Comparison of ENCODE assay signal across 12 mouse cellular contexts in genomic region chr2:158242170-158242896, GRCm38 (mm10). TPM values are rescaled to one million over a fixed set of nuclear protein-coding genes. Genes with fewer than 3 reads are reported as not detected.
DNase-seq lines count a peak whose midpoint lies in the region; ATAC-seq and TF ChIP-seq lines count a peak whose summit lies in the region.
"Had no signal": no experiment of that assay in that cellular context is flagged by ENCODE, and none has a peak within 500 bp of the region (broad histone marks: within the 10 kb centered on the region; RNA-seq: fewer than 3 reads in every experiment).

No protein-coding gene starts in this region.

- TF ChIP-seq CTCF in layer of hippocampus, adult 2 months (conservative IDR thresholded peaks at IDR 0.05), result no peak
- TF ChIP-seq CTCF in liver, postnatal 0 days (IDR thresholded peaks at IDR 0.05; ENCODE audit: low read depth), result no peak

- no peak overlapping the region; the same call in 1 of the 2 replicates for H3K4me3 ChIP-seq in layer of hippocampus, adult 2 months
- no peak overlapping the region for H3K4me3 ChIP-seq in liver, postnatal 0 days (ENCODE audit: low read depth, low read length)
- no peak overlapping the region for H3K4me3 ChIP-seq in kidney, embryonic 16.5 days (ENCODE audit: low read length)
- H3K4me3 ChIP-seq: limb, embryonic 13.5 days; myocyte had no signal

- no peak for TF ChIP-seq EP300 in liver, postnatal 0 days (IDR thresholded peaks at IDR 0.05; ENCODE audit: low read depth)

- 84% methylated on average over 18 of the region's 18 CpGs for WGBS in liver, postnatal 0 days (ENCODE audit: insufficient replicate concordance)
- WGBS in kidney, embryonic 16.5 days, result 86% methylated on average over 18 of the region's 18 CpGs

- H3K9ac ChIP-seq in liver, postnatal 0 days (replicated peaks), result no peak overlapping the region
- H3K9ac ChIP-seq in kidney, embryonic 16.5 days (replicated peaks; ENCODE audit: low read length), result no peak overlapping the region
- H3K9ac ChIP-seq: limb, embryonic 13.5 days had no signal

- ATAC-seq in liver, postnatal 0 days, result no peak
- ATAC-seq in kidney, embryonic 16.5 days (ENCODE audit: low FRiP score, low TSS enrichment), result no peak

- no peaks in the 10 kb centered on the region for H3K27me3 ChIP-seq in liver, postnatal 0 days (ENCODE audit: insufficient read depth, low read length)
- H3K27me3 ChIP-seq in kidney, embryonic 16.5 days (ENCODE audit: insufficient read depth, low read length), result no peaks in the 10 kb centered on the region
- H3K27me3 ChIP-seq: limb, embryonic 13.5 days had no signal

- H3K36me3 ChIP-seq in liver, postnatal 0 days (replicated peaks; ENCODE audit: insufficient read depth, low read length), result no peaks in the 10 kb centered on the region
- H3K36me3 ChIP-seq in kidney, embryonic 16.5 days (ENCODE audit: insufficient read depth, low read length), result no peaks in the 10 kb centered on the region
- H3K36me3 ChIP-seq: limb, embryonic 13.5 days had no signal

- no peaks in the 10 kb centered on the region for H3K9me3 ChIP-seq in liver, postnatal 0 days (ENCODE audit: low read length)
- H3K9me3 ChIP-seq in kidney, embryonic 16.5 days (ENCODE audit: low read length), result no peaks in the 10 kb centered on the region
- H3K9me3 ChIP-seq: limb, embryonic 13.5 days had no signal

- 0 out of 2 replicates have a peak overlapping the region, but pooled peaks have one; percentile 43 for H3K27ac ChIP-seq in layer of hippocampus, adult 2 months
- H3K27ac ChIP-seq in liver, postnatal 0 days (ENCODE audit: low read depth), result no peak overlapping the region
- no peak overlapping the region for H3K27ac ChIP-seq in kidney, embryonic 16.5 days (ENCODE audit: low read length)
- H3K27ac ChIP-seq: limb, embryonic 13.5 days had no signal

- H3K4me2 ChIP-seq in liver, postnatal 0 days (ENCODE audit: low read depth, low read length), result no peak overlapping the region
- H3K4me2 ChIP-seq in kidney, embryonic 16.5 days (replicated peaks; ENCODE audit: low read depth, low read length), result no peak overlapping the region
- H3K4me2 ChIP-seq: limb, embryonic 13.5 days had no signal

- no peaks in the 10 kb centered on the region for H3K4me1 ChIP-seq in liver, postnatal 0 days (ENCODE audit: insufficient read depth)
- H3K4me1 ChIP-seq in kidney, embryonic 16.5 days (ENCODE audit: insufficient read depth, low read length), result 0 out of 2 replicates have a peak, but pooled peaks cover 5% of the 10 kb centered on the region

- peak; percentile 59 to 68 for DNase-seq in adrenal gland, adult (ENCODE audit: inconsistent age in 2 of 2, low spot score in 1 of 2)
- DNase-seq in adrenal gland, postnatal 4 days (ENCODE audit: low spot score in 2 of 2), result no peak
- DNase-seq in lung, postnatal 10 days, result peak; percentile 56
- DNase-seq in lung, postnatal 36 days, result no peak
- DNase-seq in layer of hippocampus, adult 2 months (ENCODE audit: low spot score in 2 of 2), result peak; percentile 34 to 53
- no peak for DNase-seq in urinary bladder, adult 18-20 months (ENCODE audit: low spot score in 2 of 2)
- no peak for DNase-seq in liver, postnatal 0 days

RNA-seq across cellular contexts. Expression of gene D630003M21Rik, which starts 13.3 kb away (rescaled TPM):
- 1 to 10 TPM; 5.1 to 6.1 TPM for total RNA-seq in adrenal gland, postnatal 4 days (2021)
- 1 to 10 TPM; 4.1 to 4.4 TPM for total RNA-seq in layer of hippocampus, adult 2 months (2021)
- 0.64 and 0.67 TPM in 2 replicates for polyA plus RNA-seq in liver, postnatal 0 days (2015; fragmentation: Nextera tagmentation; extraction: Ambion mirVana)
- 8.3 and 9.0 TPM in 2 replicates for polyA plus RNA-seq in kidney, embryonic 16.5 days (2015; fragmentation: Nextera tagmentation; extraction: Ambion mirVana)

RNA-seq across cellular contexts. Expression of gene Bpi, which starts 15.6 kb away (rescaled TPM):
- total RNA-seq in adrenal gland, postnatal 4 days (2021), result not detected
- not detected for total RNA-seq in layer of hippocampus, adult 2 months (2021)
- polyA plus RNA-seq in liver, postnatal 0 days (2015; fragmentation: Nextera tagmentation; extraction: Ambion mirVana), result not detected in 2 replicates
- polyA plus RNA-seq in kidney, embryonic 16.5 days (2015; fragmentation: Nextera tagmentation; extraction: Ambion mirVana), result 0.18 TPM in 1 of 2 replicates, not detected in the other
- polyA plus RNA-seq: embryonic facial prominence, embryonic 11.5 days; heart, postnatal 0 days; limb, embryonic 13.5 days; myocyte had no signal

Comparison
In these comparisons a context has a peak if more than half of its experiments do, and no peak if none do; other contexts are left out.
1. DNase-seq: peak in adrenal gland, adult (2 of 2), lung, postnatal 10 days (single experiment) and layer of hippocampus, adult 2 months (2 of 2); none in adrenal gland, postnatal 4 days (0 of 2), lung, postnatal 36 days (single experiment), urinary bladder, adult 18-20 months (0 of 2) and liver, postnatal 0 days (single experiment).